Mouse (Mus musculus) stomach, adult 2 months (tissue): Measurements from ENCODE around the gene St6galnac5. TPM values are rescaled to one million over a fixed set of nuclear protein-coding genes. Genes with fewer than 3 reads are reported as not detected.

Source experiments
- polyA plus RNA-seq: library from polyadenylated mRNA; depleted of rRNA; stranded (reverse); fragments of >200 nt; gene quantifications from 2 replicates; pipeline ENCODE4 v1.2.3, GENCODE M21; 2012; rRNA removed

The St6galnac5 gene
- 0.28 and 0.49 TPM in 2 replicates for polyA plus RNA-seq

GRCm38 (mm10) chr3:152981988-152982387 lies at the start of gene St6galnac5:
TSS of gene St6galnac5 (minus strand) at chr3:152982246.

